Mouse (Mus musculus): Measurements from ENCODE around the gene Tmem184b. TPM values are rescaled to one million over a fixed set of nuclear protein-coding genes. Genes with fewer than 3 reads are reported as not detected.

The Tmem184b gene
- 45.8 and 63.1 TPM in 2 replicates for polyA plus RNA-seq (2014; fragmentation: Nextera tagmentation; extraction: Ambion mirVana)

DNA sequence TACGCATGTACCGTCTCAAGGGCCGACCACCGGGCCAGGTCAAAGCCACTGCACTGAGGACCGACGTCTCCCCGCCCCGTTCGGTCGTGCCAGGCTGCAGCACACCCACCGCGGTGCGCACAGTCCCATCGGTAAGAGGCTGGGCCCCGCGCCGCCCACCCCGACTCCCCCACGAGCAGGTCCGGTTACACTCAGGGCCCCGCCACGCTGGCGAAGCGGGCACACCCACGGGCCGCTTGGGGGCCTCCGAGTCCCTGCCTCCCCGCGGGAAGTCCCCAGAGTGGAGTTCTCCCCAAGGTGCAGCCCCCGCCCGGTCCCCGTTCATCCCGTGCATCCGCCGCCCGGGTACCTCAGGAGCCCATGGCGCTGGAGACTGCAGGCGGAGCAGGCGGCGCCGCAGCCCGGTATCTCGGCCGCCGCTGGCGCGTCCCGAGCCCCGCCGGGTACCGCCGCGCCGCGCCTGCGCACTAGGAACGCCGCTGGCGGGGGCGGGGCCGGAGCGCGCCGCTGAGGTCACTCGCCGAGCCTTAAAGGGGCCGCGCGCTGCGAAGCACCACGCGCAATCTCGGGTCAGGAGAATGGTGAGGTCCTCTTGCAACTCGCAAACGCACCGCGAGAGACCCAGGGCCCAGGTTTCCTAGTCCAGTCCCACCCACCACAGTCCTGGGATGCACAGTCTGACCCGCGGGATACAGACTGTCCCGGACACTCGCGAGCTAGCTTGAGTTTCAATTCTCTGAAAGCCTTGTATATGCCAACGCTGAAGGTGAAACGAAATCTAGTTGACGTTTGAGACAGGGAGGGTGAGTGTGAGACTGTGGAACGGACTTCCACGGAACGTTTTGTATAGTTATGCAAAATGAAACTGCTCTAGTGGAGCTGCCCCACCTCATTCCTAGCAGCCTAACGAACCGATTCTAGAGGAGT lies at the start of gene Tmem184b:
Gene Tmem184b, minus strand, starts transcription at position 734 of the 927 bp plus-strand sequence.
- WGBS = under 1% methylated on average over 89 of the region's 90 CpGs
- H3K36me3 ChIP-seq (ENCODE audit: control insufficient read depth, insufficient read depth, low read length) = no peaks in the 10 kb centered on the region
- peak within 1 kb of the TSS; percentile 71 for H3K27ac ChIP-seq (ENCODE audit: low read depth, low read length)
- H3K4me1 ChIP-seq (ENCODE audit: control insufficient read depth, insufficient read depth, low read length) = peaks cover 37% of the 10 kb centered on the region
- H3K4me3 ChIP-seq (ENCODE audit: low read length) = peak within 1 kb of the TSS; percentile 92
- peak within 1 kb of the TSS; percentile 55 for H3K4me2 ChIP-seq (replicated peaks; ENCODE audit: low read depth, low read length)
- peak; percentile 83 for ATAC-seq (ENCODE audit: low FRiP score, low TSS enrichment)
- H3K9ac ChIP-seq (ENCODE audit: low read depth, low read length) = peak within 1 kb of the TSS; percentile 90
- H3K27me3 ChIP-seq (ENCODE audit: control insufficient read depth, insufficient read depth, low read length) = no peaks in the 10 kb centered on the region
- no peaks in the 10 kb centered on the region for H3K9me3 ChIP-seq (ENCODE audit: control insufficient read depth, low read length)

- no peaks in the 10 kb centered on the region for H3K27me3 ChIP-seq (ENCODE audit: control insufficient read depth, insufficient read depth, low read length)
Observed at GRCm38 (mm10) chr15:79448041-79448440, 44.7 kb upstream of the Tmem184b start.

DNA sequence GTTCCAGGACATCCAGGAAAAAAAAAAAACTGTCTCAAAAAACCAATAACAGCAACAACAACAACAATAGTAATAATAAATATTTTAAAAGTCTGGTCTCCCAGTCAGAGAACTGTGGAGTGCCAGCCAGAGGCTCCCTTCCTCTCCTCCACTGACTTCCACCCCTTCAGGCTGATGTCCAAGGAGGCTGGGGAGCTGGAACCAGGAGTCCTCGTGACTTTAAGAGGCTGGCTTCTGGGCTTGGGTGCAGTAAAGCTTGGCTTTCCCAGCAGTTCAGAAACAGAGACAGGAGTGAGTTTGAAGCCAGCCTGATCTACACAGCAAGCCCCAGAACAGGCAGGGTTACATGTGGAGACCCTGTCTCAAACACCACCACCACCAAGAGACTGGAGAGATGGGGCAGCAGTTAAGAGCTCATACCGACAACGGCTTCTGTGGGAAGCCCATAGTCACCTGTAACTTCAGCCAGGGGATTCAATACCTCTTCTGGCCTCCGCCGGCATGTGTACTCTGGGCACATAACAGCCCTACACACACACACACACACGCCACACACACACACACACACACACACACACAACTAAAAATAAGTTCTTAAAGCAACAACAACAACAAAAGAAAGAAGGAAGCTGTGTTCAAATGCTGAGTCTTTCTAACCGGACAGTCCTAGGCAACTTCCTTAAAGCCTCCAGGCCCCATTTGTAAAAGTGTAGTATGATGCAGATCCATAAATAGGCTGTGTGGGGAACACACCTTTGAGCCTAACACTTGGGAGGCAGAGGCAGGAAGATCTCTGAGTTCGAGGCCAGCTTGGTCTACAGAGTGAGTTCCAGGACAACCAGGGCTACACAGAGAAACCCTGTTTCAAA lies 42.7 kb upstream of the Tmem184b start:
- no peaks in the 10 kb centered on the region for H3K36me3 ChIP-seq (ENCODE audit: control insufficient read depth, insufficient read depth, low read length)
- no peak overlapping the region for H3K4me3 ChIP-seq (ENCODE audit: low read length)
- 77% methylated on average over 8 of the region's 8 CpGs for WGBS
- ATAC-seq (ENCODE audit: low FRiP score, low TSS enrichment) = no peak
- H3K27me3 ChIP-seq (ENCODE audit: control insufficient read depth, insufficient read depth, low read length) = no peaks in the 10 kb centered on the region
- H3K9me3 ChIP-seq (ENCODE audit: control insufficient read depth, low read length) = no peaks in the 10 kb centered on the region
- 0 out of 2 replicates have a peak, but pooled peaks cover 1% of the 10 kb centered on the region for H3K4me1 ChIP-seq (ENCODE audit: control insufficient read depth, insufficient read depth, low read length)
- no peak overlapping the region for H3K4me2 ChIP-seq (replicated peaks; ENCODE audit: low read depth, low read length)
- no peak overlapping the region for H3K27ac ChIP-seq (ENCODE audit: low read depth, low read length)
- H3K9ac ChIP-seq (ENCODE audit: low read depth, low read length) = no peak overlapping the region

More at GRCm38 (mm10) chr15:79448041-79448440, 44.7 kb upstream of the Tmem184b start:
- ATAC-seq (ENCODE audit: low FRiP score, low TSS enrichment) = no peak
- Histone ChIP-seq H3K4me3 (ENCODE audit: low read length) (no peak overlapping the region), H3K36me3 (ENCODE audit: control insufficient read depth, insufficient read depth, low read length) (no peaks in the 10 kb centered on the region), H3K9me3 (ENCODE audit: control insufficient read depth, low read length) (no peaks in the 10 kb centered on the region), H3K9ac (ENCODE audit: low read depth, low read length) (no peak overlapping the region), H3K27ac (ENCODE audit: low read depth, low read length) (no peak overlapping the region), H3K4me2 (replicated peaks; ENCODE audit: low read depth, low read length) (no peak overlapping the region), H3K4me1 (ENCODE audit: control insufficient read depth, insufficient read depth, low read length) (no peaks in the 10 kb centered on the region)
- WGBS = 92% methylated on average over 3 of the region's 3 CpGs

- Histone ChIP-seq H3K9ac (ENCODE audit: low read depth, low read length) (no peak overlapping the region), H3K4me2 (replicated peaks; ENCODE audit: low read depth, low read length) (no peak overlapping the region), H3K36me3 (ENCODE audit: control insufficient read depth, insufficient read depth, low read length) (no peaks in the 10 kb centered on the region), H3K9me3 (ENCODE audit: control insufficient read depth, low read length) (no peaks in the 10 kb centered on the region), H3K4me1 (ENCODE audit: control insufficient read depth, insufficient read depth, low read length) (peaks cover 22% of the 10 kb centered on the region), H3K27me3 (ENCODE audit: control insufficient read depth, insufficient read depth, low read length) (no peaks in the 10 kb centered on the region), H3K27ac (ENCODE audit: low read depth, low read length) (no peak overlapping the region), H3K4me3 (ENCODE audit: low read length) (no peak overlapping the region)
- no peak for ATAC-seq (ENCODE audit: low FRiP score, low TSS enrichment)
- WGBS = 53% methylated on average over 7 of the region's 7 CpGs
Observed at GRCm38 (mm10) chr15:79443856-79444410, 40.6 kb upstream of the Tmem184b start.

DNA sequence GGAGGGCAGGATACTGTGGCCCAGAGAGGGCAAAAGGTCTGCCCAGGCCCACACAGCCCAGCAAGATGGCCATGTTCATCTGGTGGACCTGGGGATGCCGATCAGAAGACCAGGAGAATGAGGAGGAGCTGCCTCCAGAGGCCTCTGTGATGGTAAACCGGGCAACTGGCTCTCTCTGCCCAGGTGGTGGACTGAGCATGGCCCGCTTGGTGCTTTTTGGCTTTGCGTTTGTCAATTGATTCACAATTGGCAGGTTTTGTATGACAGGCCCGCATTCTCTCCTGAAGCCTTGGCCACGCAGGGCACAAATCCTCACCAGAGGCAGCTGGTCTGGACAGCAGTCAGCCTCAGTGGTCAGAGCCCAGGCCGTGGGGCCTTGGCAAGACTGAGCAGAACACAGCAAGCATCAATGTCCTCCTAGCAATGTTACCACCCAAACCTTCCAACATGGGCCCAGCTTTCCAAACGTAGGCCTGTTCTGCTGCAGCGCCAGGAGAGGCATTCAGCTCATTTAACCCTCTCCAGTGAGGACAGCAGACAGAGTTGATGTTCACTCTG lies 39.7 kb upstream of the Tmem184b start:
- no peaks in the 10 kb centered on the region for H3K9me3 ChIP-seq (ENCODE audit: control insufficient read depth, low read length)

DNA sequence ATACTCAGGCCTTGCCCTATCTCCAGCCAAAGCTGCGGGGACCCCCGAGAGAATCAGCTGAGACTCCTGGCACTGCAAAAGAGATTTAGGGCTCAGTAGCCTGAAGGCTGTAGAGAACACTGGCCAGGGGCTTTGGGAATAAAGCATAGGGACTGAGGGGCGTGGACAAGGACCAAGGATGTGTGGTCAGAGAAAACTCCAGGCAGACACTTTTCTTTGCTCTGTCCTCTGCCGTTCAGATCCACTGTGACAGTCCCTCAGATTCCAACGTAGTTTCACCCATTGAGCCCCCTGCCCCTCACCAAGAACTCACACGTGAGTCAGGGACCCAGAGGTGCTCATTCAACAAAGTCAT lies 38.9 kb upstream of the Tmem184b start:
- Histone ChIP-seq H3K4me1 (ENCODE audit: control insufficient read depth, insufficient read depth, low read length) (peaks cover 38% of the 10 kb centered on the region), H3K4me3 (ENCODE audit: low read length) (peak overlapping the region; percentile 92), H3K27me3 (ENCODE audit: control insufficient read depth, insufficient read depth, low read length) (no peaks in the 10 kb centered on the region), H3K9me3 (ENCODE audit: control insufficient read depth, low read length) (no peaks in the 10 kb centered on the region), H3K27ac (ENCODE audit: low read depth, low read length) (peak overlapping the region; percentile 97), H3K36me3 (ENCODE audit: control insufficient read depth, insufficient read depth, low read length) (peaks cover 16% of the 10 kb centered on the region), H3K4me2 (replicated peaks; ENCODE audit: low read depth, low read length) (peak overlapping the region; percentile 74), H3K9ac (ENCODE audit: low read depth, low read length) (peak overlapping the region; percentile 97)
- peak; percentile 24 for ATAC-seq (ENCODE audit: low FRiP score, low TSS enrichment)
- 3% methylated on average over 6 of the region's 6 CpGs for WGBS

More for the DNA sequence above, 39.7 kb upstream of the Tmem184b start:
- H3K4me2 ChIP-seq (replicated peaks; ENCODE audit: low read depth, low read length) = no peak overlapping the region
- H3K4me3 ChIP-seq (ENCODE audit: low read length) = no peak overlapping the region
- no peaks in the 10 kb centered on the region for H3K27me3 ChIP-seq (ENCODE audit: control insufficient read depth, insufficient read depth, low read length)
- H3K9ac ChIP-seq (ENCODE audit: low read depth, low read length) = no peak overlapping the region
- no peak overlapping the region for H3K27ac ChIP-seq (ENCODE audit: low read depth, low read length)
- H3K36me3 ChIP-seq (ENCODE audit: control insufficient read depth, insufficient read depth, low read length) = peaks cover 8% of the 10 kb centered on the region; the same call in 1 of the 2 replicates
- no peak for ATAC-seq (ENCODE audit: low FRiP score, low TSS enrichment)
- H3K4me1 ChIP-seq (ENCODE audit: control insufficient read depth, insufficient read depth, low read length) = peaks cover 31% of the 10 kb centered on the region
- 78% methylated on average over 9 of the region's 9 CpGs for WGBS

DNA sequence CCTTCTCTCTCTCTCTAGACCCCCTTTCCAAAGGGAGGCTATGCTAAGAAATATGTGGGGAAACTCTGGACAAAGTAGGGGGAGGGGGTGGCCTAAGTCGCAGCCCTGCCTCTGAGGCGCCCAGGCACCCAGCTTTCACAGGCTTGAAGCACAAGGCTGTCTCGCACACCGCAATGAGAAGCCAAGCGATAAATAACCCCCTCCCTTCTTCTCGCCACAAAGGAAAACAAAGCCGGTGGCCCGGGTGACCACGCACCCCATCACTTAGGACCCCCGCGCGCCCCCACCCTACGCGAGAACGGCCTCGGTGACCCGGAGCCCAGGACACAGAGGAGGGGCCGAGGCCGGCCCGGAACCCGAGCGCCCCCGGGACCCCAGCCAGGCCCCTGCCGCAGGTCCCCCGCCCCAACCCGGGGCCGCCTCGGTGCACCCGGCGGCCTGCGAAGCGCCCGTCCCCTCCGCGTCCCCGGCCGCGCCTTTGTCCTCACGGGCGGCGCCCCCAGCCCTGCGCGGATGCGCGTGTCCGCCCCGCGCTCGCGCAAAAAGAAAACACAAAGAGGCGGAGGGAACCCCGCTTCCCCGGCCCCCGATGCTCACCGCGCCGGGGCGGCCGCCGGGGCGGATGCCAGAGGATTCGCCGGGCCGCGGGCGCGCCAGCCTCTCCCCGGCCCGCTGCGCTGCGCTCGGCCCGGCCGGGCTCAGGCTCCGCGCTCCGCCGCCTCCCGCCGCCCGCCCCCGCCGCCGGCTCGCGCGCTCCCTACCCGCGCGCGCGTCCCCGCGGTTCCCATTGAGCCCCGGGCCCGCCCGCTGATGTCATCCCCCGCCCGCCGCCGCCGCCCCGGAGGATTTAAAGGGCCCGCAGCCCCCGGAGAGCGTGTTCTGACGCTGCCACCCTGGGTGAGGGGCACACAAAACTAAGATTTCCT lies 38.2 kb upstream of the Tmem184b start:
- H3K27me3 ChIP-seq (ENCODE audit: control insufficient read depth, insufficient read depth, low read length) = no peaks in the 10 kb centered on the region
- peak overlapping the region; percentile 97 for H3K27ac ChIP-seq (ENCODE audit: low read depth, low read length)
- WGBS = 1% methylated on average over 67 of the region's 107 CpGs
- H3K9me3 ChIP-seq (ENCODE audit: control insufficient read depth, low read length) = no peaks in the 10 kb centered on the region
- H3K4me2 ChIP-seq (replicated peaks; ENCODE audit: low read depth, low read length) = peak overlapping the region; percentile 74
- ATAC-seq (ENCODE audit: low FRiP score, low TSS enrichment) = peak; percentile 70
- peak overlapping the region; percentile 97 for H3K9ac ChIP-seq (ENCODE audit: low read depth, low read length)
- H3K36me3 ChIP-seq (ENCODE audit: control insufficient read depth, insufficient read depth, low read length) = peaks cover 22% of the 10 kb centered on the region
- peaks cover 43% of the 10 kb centered on the region for H3K4me1 ChIP-seq (ENCODE audit: control insufficient read depth, insufficient read depth, low read length)
- peak overlapping the region; percentile 92 for H3K4me3 ChIP-seq (ENCODE audit: low read length)

Measured in kidney, embryonic 14.5 days (tissue).